Mouse (Mus musculus): ENCODE measurements around the gene Epyc. TPM values are rescaled to one million over a fixed set of nuclear protein-coding genes. Genes with fewer than 3 reads are reported as not detected.

The Epyc gene
- polyA plus RNA-seq, 1 experiment from 2014 or later = 0.91 TPM

DNA sequence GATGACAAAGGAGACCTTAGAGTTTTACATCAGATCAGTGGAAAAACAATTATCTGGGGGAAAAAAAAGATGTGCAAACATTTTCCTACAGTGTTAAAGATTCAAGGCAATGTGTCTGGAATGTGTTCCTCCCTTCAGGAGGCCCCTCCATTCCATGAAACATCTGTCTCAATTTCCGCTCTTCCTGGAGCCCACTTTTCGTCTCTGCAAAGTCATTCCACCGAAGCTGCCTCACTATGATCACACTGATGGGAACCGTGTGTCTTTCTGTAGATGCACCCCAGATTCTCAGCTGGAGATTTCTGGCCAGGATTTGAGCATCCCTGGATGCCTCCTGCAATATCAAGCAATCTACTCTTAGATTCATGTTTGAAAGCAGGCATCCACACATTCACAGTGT, 24.8 kb downstream of the Epyc start:
- H3K4me3 ChIP-seq = no peak overlapping the region
- ATAC-seq (ENCODE audit: borderline replicate concordance, extremely low read depth, low FRiP score, low TSS enrichment) = no peak
- no peaks in the 10 kb centered on the region for H3K9me3 ChIP-seq
- H3K36me3 ChIP-seq = no peaks in the 10 kb centered on the region
- WGBS = 50% methylated on average over 4 of the region's 4 CpGs
- no peak overlapping the region for H3K9ac ChIP-seq
- H3K4me2 ChIP-seq = no peak overlapping the region
- no peak overlapping the region for H3K27ac ChIP-seq
- H3K27me3 ChIP-seq = no peaks in the 10 kb centered on the region
- no peaks in the 10 kb centered on the region for H3K4me1 ChIP-seq

GRCm38 (mm10) chr10:97670202-97670601, 26.3 kb downstream of the Epyc start:
- no peak overlapping the region for H3K27ac ChIP-seq
- no peak for ATAC-seq (ENCODE audit: borderline replicate concordance, extremely low read depth, low FRiP score, low TSS enrichment)

GRCm38 (mm10) chr10:97673239-97673638, 29.4 kb downstream of the Epyc start:
- no peaks in the 10 kb centered on the region for H3K27me3 ChIP-seq
- H3K36me3 ChIP-seq = no peaks in the 10 kb centered on the region
- no peak overlapping the region for H3K27ac ChIP-seq
- H3K9ac ChIP-seq = no peak overlapping the region
- H3K4me3 ChIP-seq = no peak overlapping the region
- no peaks in the 10 kb centered on the region for H3K9me3 ChIP-seq
- 69% methylated on average over 2 of the region's 2 CpGs for WGBS
- no peaks in the 10 kb centered on the region for H3K4me1 ChIP-seq
- no peak overlapping the region for H3K4me2 ChIP-seq
- ATAC-seq (ENCODE audit: borderline replicate concordance, extremely low read depth, low FRiP score, low TSS enrichment) = no peak

More at GRCm38 (mm10) chr10:97670202-97670601, 26.3 kb downstream of the Epyc start:
- Histone ChIP-seq H3K4me3 (no peak overlapping the region), H3K36me3 (no peaks in the 10 kb centered on the region), H3K27me3 (no peaks in the 10 kb centered on the region), H3K4me1 (no peaks in the 10 kb centered on the region), H3K9ac (no peak overlapping the region), H3K9me3 (no peaks in the 10 kb centered on the region), H3K4me2 (no peak overlapping the region)
- 30% methylated on average over 4 of the region's 4 CpGs for WGBS

DNA sequence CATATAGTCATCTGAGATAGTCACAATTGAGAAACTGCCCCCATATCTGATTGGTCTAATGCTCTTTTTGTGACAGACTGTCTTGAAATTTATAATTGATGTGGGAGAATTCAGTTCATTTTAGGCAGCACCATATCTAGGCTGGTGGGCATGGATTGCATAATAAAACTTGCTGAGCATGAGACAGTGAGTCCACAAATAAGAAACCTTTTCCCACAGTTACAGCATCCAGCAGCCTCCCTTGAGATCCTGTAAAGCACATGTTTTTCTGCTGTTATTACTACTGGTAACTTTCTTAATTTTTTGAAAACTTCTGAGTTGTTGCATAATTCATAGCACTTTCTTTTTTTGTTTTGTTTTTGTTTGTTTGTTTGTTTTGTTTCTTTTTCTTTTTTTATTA, 39.1 kb downstream of the Epyc start:
- Histone ChIP-seq H3K36me3 (no peaks in the 10 kb centered on the region), H3K9me3 (no peaks in the 10 kb centered on the region), H3K4me1 (no peaks in the 10 kb centered on the region), H3K27ac (no peak overlapping the region), H3K9ac (no peak overlapping the region), H3K27me3 (no peaks in the 10 kb centered on the region), H3K4me3 (no peak overlapping the region), H3K4me2 (no peak overlapping the region)
- no peak for ATAC-seq (ENCODE audit: borderline replicate concordance, extremely low read depth, low FRiP score, low TSS enrichment)

- 72% methylated on average over 1 of the region's 1 CpGs for WGBS
- H3K4me1 ChIP-seq = no peaks in the 10 kb centered on the region
- no peak overlapping the region for H3K9ac ChIP-seq
Observed at GRCm38 (mm10) chr10:97687198-97687597, 43.3 kb downstream of the Epyc start.

GRCm38 (mm10) chr10:97689425-97689824, 45.6 kb downstream of the Epyc start:
- Histone ChIP-seq H3K9me3 (no peaks in the 10 kb centered on the region), H3K4me1 (no peaks in the 10 kb centered on the region), H3K36me3 (no peaks in the 10 kb centered on the region), H3K4me3 (no peak overlapping the region), H3K4me2 (no peak overlapping the region), H3K9ac (no peak overlapping the region), H3K27me3 (no peaks in the 10 kb centered on the region), H3K27ac (no peak overlapping the region)
- 51% methylated on average over 3 of the region's 3 CpGs for WGBS
- no peak for ATAC-seq (ENCODE audit: borderline replicate concordance, extremely low read depth, low FRiP score, low TSS enrichment)

More at GRCm38 (mm10) chr10:97687198-97687597, 43.3 kb downstream of the Epyc start:
- Histone ChIP-seq H3K27ac (no peak overlapping the region), H3K9me3 (no peaks in the 10 kb centered on the region), H3K4me2 (no peak overlapping the region), H3K36me3 (no peaks in the 10 kb centered on the region), H3K4me3 (no peak overlapping the region), H3K27me3 (no peaks in the 10 kb centered on the region)
- no peak for ATAC-seq (ENCODE audit: borderline replicate concordance, extremely low read depth, low FRiP score, low TSS enrichment)

GRCm38 (mm10) chr10:97692913-97693312, 49.0 kb downstream of the Epyc start, which contains the start of gene Ccer1:
Gene Ccer1 (plus strand): TSS chr10:97693059.
- H3K4me3 ChIP-seq = no peak within 1 kb of the TSS
- no peak within 1 kb of the TSS for H3K27ac ChIP-seq
- WGBS = 74% methylated on average over 20 of the region's 20 CpGs
- no peaks in the 10 kb centered on the region for H3K36me3 ChIP-seq
- H3K4me1 ChIP-seq = no peaks in the 10 kb centered on the region
- H3K9ac ChIP-seq = no peak within 1 kb of the TSS
- no peaks in the 10 kb centered on the region for H3K9me3 ChIP-seq
- ATAC-seq (ENCODE audit: borderline replicate concordance, extremely low read depth, low FRiP score, low TSS enrichment) = no peak
- H3K27me3 ChIP-seq = no peaks in the 10 kb centered on the region
- H3K4me2 ChIP-seq = no peak within 1 kb of the TSS

DNA sequence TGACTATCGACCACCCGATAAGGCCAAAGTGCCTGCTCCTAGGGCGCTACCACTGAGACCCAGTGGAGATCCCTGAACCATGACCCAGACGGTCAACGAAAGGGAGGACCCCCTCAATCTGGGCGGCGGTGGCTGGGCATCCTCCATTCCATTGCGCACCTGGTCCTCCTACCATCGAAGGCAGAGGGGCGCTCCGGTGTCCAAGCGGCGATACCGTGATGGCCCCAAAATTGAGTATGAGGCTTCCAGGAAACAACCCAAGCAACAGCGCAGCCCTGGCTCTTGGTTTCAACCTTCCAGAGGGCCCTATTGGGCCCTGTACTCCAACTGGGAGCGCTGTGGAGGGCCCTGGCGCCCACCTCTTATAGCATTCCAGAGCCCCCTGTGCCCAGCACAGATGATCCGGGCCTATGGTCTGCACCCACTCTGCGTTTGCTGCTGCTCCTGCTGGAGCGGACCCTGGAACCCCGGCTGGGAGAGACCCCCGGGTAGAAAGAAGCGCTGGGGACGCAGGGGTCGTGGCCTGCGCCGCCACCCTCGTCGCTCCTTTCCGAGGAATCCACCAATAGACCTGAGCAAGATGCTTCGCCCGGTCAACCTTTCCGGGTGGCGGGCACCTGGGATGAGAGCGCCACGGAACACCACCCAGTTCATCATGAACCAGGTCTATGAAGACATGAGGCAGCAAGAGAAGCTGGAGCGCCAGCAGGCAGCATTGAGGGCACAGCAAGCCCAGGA, 49.7 kb downstream of the Epyc start:
- ATAC-seq (ENCODE audit: borderline replicate concordance, extremely low read depth, low FRiP score, low TSS enrichment) = no peak; the same call in 1 of the 2 replicates
- H3K4me1 ChIP-seq = no peaks in the 10 kb centered on the region
- 91% methylated on average over 37 of the region's 37 CpGs for WGBS
- no peaks in the 10 kb centered on the region for H3K9me3 ChIP-seq
- no peak overlapping the region for H3K9ac ChIP-seq
- H3K36me3 ChIP-seq = no peaks in the 10 kb centered on the region
- H3K27ac ChIP-seq = no peak overlapping the region
- H3K4me3 ChIP-seq = no peak overlapping the region
- H3K4me2 ChIP-seq = no peak overlapping the region
- H3K27me3 ChIP-seq = no peaks in the 10 kb centered on the region

- ATAC-seq (ENCODE audit: borderline replicate concordance, extremely low read depth, low FRiP score, low TSS enrichment) = no peak
- no peaks in the 10 kb centered on the region for H3K4me1 ChIP-seq
- no peaks in the 10 kb centered on the region for H3K27me3 ChIP-seq
- H3K4me3 ChIP-seq = no peak overlapping the region
- no peaks in the 10 kb centered on the region for H3K9me3 ChIP-seq
- no peak overlapping the region for H3K9ac ChIP-seq
- H3K36me3 ChIP-seq = no peaks in the 10 kb centered on the region
- no peak overlapping the region for H3K4me2 ChIP-seq
- H3K27ac ChIP-seq = no peak overlapping the region
Observed at GRCm38 (mm10) chr10:97702321-97702720, 58.5 kb downstream of the Epyc start.

- H3K4me1 ChIP-seq = no peaks in the 10 kb centered on the region
- WGBS = 31% methylated on average over 1 of the region's 1 CpGs
- no peak overlapping the region for H3K4me3 ChIP-seq
- no peaks in the 10 kb centered on the region for H3K9me3 ChIP-seq
- H3K27me3 ChIP-seq = no peaks in the 10 kb centered on the region
- no peak for ATAC-seq (ENCODE audit: borderline replicate concordance, extremely low read depth, low FRiP score, low TSS enrichment)
- no peaks in the 10 kb centered on the region for H3K36me3 ChIP-seq
- no peak overlapping the region for H3K9ac ChIP-seq
- no peak overlapping the region for H3K27ac ChIP-seq
- no peak overlapping the region for H3K4me2 ChIP-seq
Observed at GRCm38 (mm10) chr10:97704562-97704961, 60.7 kb downstream of the Epyc start.

- Histone ChIP-seq H3K36me3 (no peaks in the 10 kb centered on the region), H3K9ac (no peak overlapping the region), H3K4me2 (no peak overlapping the region), H3K9me3 (no peaks in the 10 kb centered on the region), H3K27ac (no peak overlapping the region), H3K4me1 (peaks cover 8% of the 10 kb centered on the region; the same call in 1 of the 2 replicates), H3K27me3 (no peaks in the 10 kb centered on the region), H3K4me3 (no peak overlapping the region)
- WGBS = 3% methylated on average over 5 of the region's 5 CpGs
- ATAC-seq (ENCODE audit: borderline replicate concordance, extremely low read depth, low FRiP score, low TSS enrichment) = no peak
Observed at GRCm38 (mm10) chr10:97712687-97713086, 68.8 kb downstream of the Epyc start.

DNA sequence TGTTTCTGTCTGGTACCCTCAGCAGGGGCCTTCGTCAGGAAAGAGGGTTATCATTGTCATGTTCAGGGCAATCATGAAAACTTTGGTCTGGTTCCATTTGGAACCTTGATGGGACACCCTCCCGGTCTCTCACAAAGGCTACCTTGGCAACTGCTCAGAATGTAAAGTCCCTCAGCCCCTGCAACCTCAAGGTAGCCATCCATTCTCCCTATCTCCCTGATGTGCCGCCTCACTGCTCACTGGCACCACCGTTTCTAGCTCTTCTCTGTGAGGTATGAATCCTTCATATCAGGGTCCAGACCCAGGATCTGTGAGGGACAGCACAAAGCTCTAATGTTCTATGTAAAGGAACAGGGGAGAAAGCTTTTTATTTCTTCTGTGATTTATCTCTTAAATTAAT, 70.7 kb downstream of the Epyc start:
- no peak overlapping the region for H3K9ac ChIP-seq
- 69% methylated on average over 4 of the region's 4 CpGs for WGBS
- H3K9me3 ChIP-seq = no peaks in the 10 kb centered on the region
- no peak overlapping the region for H3K27ac ChIP-seq
- H3K36me3 ChIP-seq = no peaks in the 10 kb centered on the region
- H3K4me1 ChIP-seq = peaks cover 8% of the 10 kb centered on the region; the same call in 1 of the 2 replicates
- ATAC-seq (ENCODE audit: borderline replicate concordance, extremely low read depth, low FRiP score, low TSS enrichment) = no peak
- no peaks in the 10 kb centered on the region for H3K27me3 ChIP-seq
- H3K4me3 ChIP-seq = no peak overlapping the region
- no peak overlapping the region for H3K4me2 ChIP-seq

Measured in lung, embryonic 15.5 days (tissue).